Mouse (Mus musculus) lung, adult 2 months (tissue): Measurements from ENCODE around the gene Fyttd1.

Experiments used
- CTCF ChIP-seq: fragments of 200-500 bp; IDR thresholded peaks from 2 replicates; pipeline ENCODE4 v1.5.1; 2011; ENCODE audit warnings: mild to moderate bottlenecking, low read length, control low read depth; ENCODE audit not compliant: insufficient read depth
- POLR2A ChIP-seq: fragments of 200-500 bp; IDR thresholded peaks from 2 replicates; pipeline ENCODE4 v1.6.1; 2011; ENCODE audit warnings: low read depth, mild to moderate bottlenecking, control low read depth, low read length, borderline replicate concordance; ENCODE audit errors: extremely low read depth

DNA sequence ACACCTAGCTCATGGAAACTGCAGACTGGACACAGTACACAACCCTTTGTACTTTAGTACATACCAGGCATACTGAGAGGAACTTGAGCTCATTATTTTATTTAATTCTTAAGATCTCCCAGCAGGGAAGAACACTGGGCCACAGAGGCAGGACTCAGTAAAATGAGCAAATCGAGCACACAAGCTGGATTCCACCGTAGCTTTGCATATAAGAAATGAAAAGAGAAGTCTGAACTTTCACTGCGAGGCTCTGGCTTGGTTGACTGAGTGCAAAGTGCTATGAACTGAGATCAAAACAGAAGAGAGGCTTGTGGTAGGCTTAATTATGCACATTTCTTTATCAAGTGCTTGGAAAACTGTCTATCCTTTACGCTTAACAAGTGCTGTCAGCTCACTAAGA, 11.9 kb upstream of the Fyttd1 start:
- TF ChIP-seq CTCF (no peak), POLR2A (no peak)
